Mouse (Mus musculus): ENCODE data around the gene Isca2.

The Isca2 gene

GRCm38 (mm10) chr12:84773476-84773875 lies 425 bp downstream of the Isca2 start:
- DNase-seq: no peak

- no peak for DNase-seq
These were observed 1.3 kb downstream of the Isca2 start for GRCm38 (mm10) chr12:84774376-84774775.

GRCm38 (mm10) chr12:84776229-84776628 lies 3.2 kb downstream of the Isca2 start:
- no peak for DNase-seq

- peak; percentile 98 for DNase-seq
These were observed 11.7 kb downstream of the Isca2 start for GRCm38 (mm10) chr12:84784604-84785381.

- no peak for DNase-seq
These were observed 13.0 kb downstream of the Isca2 start for GRCm38 (mm10) chr12:84786091-84786490.

GRCm38 (mm10) chr12:84790853-84791252 lies 17.8 kb downstream of the Isca2 start:
- DNase-seq: peak; percentile 94

- no peak for DNase-seq
These were observed 19.6 kb downstream of the Isca2 start for GRCm38 (mm10) chr12:84792629-84793028.

- no peak for DNase-seq
These were observed 21.6 kb downstream of the Isca2 start for GRCm38 (mm10) chr12:84794647-84795046.

- no peak for DNase-seq
These were observed 26.0 kb downstream of the Isca2 start for GRCm38 (mm10) chr12:84799086-84799485.

- DNase-seq: peak; percentile 94
These were observed 27.4 kb downstream of the Isca2 start for GRCm38 (mm10) chr12:84800419-84800818.

- peak; percentile 93 for DNase-seq
These were observed 28.6 kb downstream of the Isca2 start for GRCm38 (mm10) chr12:84801532-84802110.

GRCm38 (mm10) chr12:84802625-84803024 lies 29.6 kb downstream of the Isca2 start:
- DNase-seq: no peak

GRCm38 (mm10) chr12:84805228-84805842 lies 32.3 kb downstream of the Isca2 start:
- DNase-seq: no peak

GRCm38 (mm10) chr12:84806010-84806409 lies 33.0 kb downstream of the Isca2 start:
- DNase-seq: no peak

GRCm38 (mm10) chr12:84806726-84807125 lies 33.7 kb downstream of the Isca2 start:
- no peak for DNase-seq

- DNase-seq: no peak
These were observed 34.3 kb downstream of the Isca2 start for GRCm38 (mm10) chr12:84807351-84807750.

GRCm38 (mm10) chr12:84809033-84809432 lies 36.0 kb downstream of the Isca2 start:
- DNase-seq: no peak

- DNase-seq: no peak
These were observed 37.8 kb downstream of the Isca2 start for GRCm38 (mm10) chr12:84810810-84811209.

- DNase-seq: peak; percentile 92
These were observed 38.5 kb downstream of the Isca2 start for GRCm38 (mm10) chr12:84811510-84811909.

- DNase-seq: no peak
These were observed 39.0 kb downstream of the Isca2 start for GRCm38 (mm10) chr12:84812004-84812403.

- no peak for DNase-seq
These were observed 40.7 kb downstream of the Isca2 start for GRCm38 (mm10) chr12:84813773-84814172.

GRCm38 (mm10) chr12:84814663-84815325 lies 41.7 kb downstream of the Isca2 start:
- DNase-seq: no peak

GRCm38 (mm10) chr12:84818496-84818895 lies 45.4 kb downstream of the Isca2 start:
- DNase-seq: no peak

Measured in heart, adult 11 months (tissue).